Mouse (Mus musculus): Measurements from ENCODE around the gene Gpx3. TPM values are rescaled to one million over a fixed set of nuclear protein-coding genes. Genes with fewer than 3 reads are reported as not detected.
A peak's percentile ranks its signal among the peaks of the same experiment; 100 is the strongest.
"Not testable (repeated sequence)": the region's sequence is repeated elsewhere in the genome, so short reads cannot be mapped to it uniquely, and the experiment has no call there.

Gpx3 gene
- polyA plus RNA-seq, 1 experiment from 2014 or later = 114 TPM

GRCm38 (mm10) chr11:54953993-54954446, 51.8 kb downstream of the Gpx3 start:
- peak; percentile 13 for DNase-seq (ENCODE audit: low spot score)
- no peak overlapping the region for H3K4me3 ChIP-seq (ENCODE audit: low read depth, low read length)
- H3K9ac ChIP-seq (ENCODE audit: low read depth, low read length) = no peak overlapping the region
- no peaks in the 10 kb centered on the region for H3K27me3 ChIP-seq (ENCODE audit: control insufficient read depth, insufficient read depth, low read length)
- H3K27ac ChIP-seq (ENCODE audit: low read depth, low read length) = no peak overlapping the region; the same call in 1 of the 2 replicates
- H3K9me3 ChIP-seq (ENCODE audit: control insufficient read depth, low read length) = no peaks in the 10 kb centered on the region
- H3K4me1 ChIP-seq (replicated peaks; ENCODE audit: control insufficient read depth, insufficient read depth, low read length) = no peaks in the 10 kb centered on the region; the same call in 1 of the 2 replicates
- no peak overlapping the region for H3K4me2 ChIP-seq (replicated peaks; ENCODE audit: low read depth, low read length)
- WGBS = 37% methylated on average over 9 of the region's 9 CpGs
- no peak for ATAC-seq (ENCODE audit: low FRiP score)
- no peaks in the 10 kb centered on the region for H3K36me3 ChIP-seq (ENCODE audit: control insufficient read depth, insufficient read depth, low read length)

- Histone ChIP-seq H3K27me3 (ENCODE audit: control insufficient read depth, insufficient read depth, low read length) (no peaks in the 10 kb centered on the region), H3K9me3 (ENCODE audit: control insufficient read depth, low read length) (no peaks in the 10 kb centered on the region), H3K36me3 (ENCODE audit: control insufficient read depth, insufficient read depth, low read length) (no peaks in the 10 kb centered on the region), H3K9ac (ENCODE audit: low read depth, low read length) (no peak overlapping the region), H3K4me1 (replicated peaks; ENCODE audit: control insufficient read depth, insufficient read depth, low read length) (no peaks in the 10 kb centered on the region; the same call in 1 of the 2 replicates), H3K4me3 (ENCODE audit: low read depth, low read length) (no peak overlapping the region), H3K27ac (ENCODE audit: low read depth, low read length) (no peak overlapping the region; the same call in 1 of the 2 replicates), H3K4me2 (replicated peaks; ENCODE audit: low read depth, low read length) (no peak overlapping the region)
- ATAC-seq (ENCODE audit: low FRiP score) = no peak
- WGBS = 87% methylated on average over 8 of the region's 8 CpGs
- DNase-seq (ENCODE audit: low spot score) = no peak
These were observed 52.5 kb downstream of the Gpx3 start for GRCm38 (mm10) chr11:54954716-54955115.

GRCm38 (mm10) chr11:54955400-54955734, 53.1 kb downstream of the Gpx3 start:
- peak overlapping the region; percentile 65 for H3K9ac ChIP-seq (ENCODE audit: low read depth, low read length)
- 47% methylated on average over 10 of the region's 10 CpGs for WGBS
- H3K27ac ChIP-seq (ENCODE audit: low read depth, low read length) = peak overlapping the region; percentile 75; the same call in 1 of the 2 replicates

GRCm38 (mm10) chr11:54955735-54956480, 53.7 kb downstream of the Gpx3 start:
- H3K9ac ChIP-seq (ENCODE audit: low read depth, low read length) = peak overlapping the region; percentile 65
- under 1% methylated on average over 59 of the region's 59 CpGs for WGBS

More at GRCm38 (mm10) chr11:54955400-54955734, 53.1 kb downstream of the Gpx3 start:
- H3K4me3 ChIP-seq (ENCODE audit: low read depth, low read length) = peak overlapping the region; percentile 58
- not testable (repeated sequence) for H3K36me3 ChIP-seq (ENCODE audit: control insufficient read depth, insufficient read depth, low read length); DNase-seq (ENCODE audit: low spot score); H3K9me3 ChIP-seq (ENCODE audit: control insufficient read depth, low read length); H3K27me3 ChIP-seq (ENCODE audit: control insufficient read depth, insufficient read depth, low read length); H3K4me1 ChIP-seq (replicated peaks; ENCODE audit: control insufficient read depth, insufficient read depth, low read length); ATAC-seq (ENCODE audit: low FRiP score)
- peak overlapping the region; percentile 55 for H3K4me2 ChIP-seq (replicated peaks; ENCODE audit: low read depth, low read length)

GRCm38 (mm10) chr11:54956912-54957311, 54.7 kb downstream of the Gpx3 start:
- Histone ChIP-seq H3K4me2 (replicated peaks; ENCODE audit: low read depth, low read length) (no peak overlapping the region), H3K9me3 (ENCODE audit: control insufficient read depth, low read length) (no peaks in the 10 kb centered on the region), H3K9ac (ENCODE audit: low read depth, low read length) (no peak overlapping the region), H3K27me3 (ENCODE audit: control insufficient read depth, insufficient read depth, low read length) (no peaks in the 10 kb centered on the region), H3K36me3 (ENCODE audit: control insufficient read depth, insufficient read depth, low read length) (no peaks in the 10 kb centered on the region), H3K4me1 (replicated peaks; ENCODE audit: control insufficient read depth, insufficient read depth, low read length) (no peaks in the 10 kb centered on the region; the same call in 1 of the 2 replicates), H3K27ac (ENCODE audit: low read depth, low read length) (no peak overlapping the region), H3K4me3 (ENCODE audit: low read depth, low read length) (no peak overlapping the region)
- DNase-seq (ENCODE audit: low spot score) (no peak), ATAC-seq (ENCODE audit: low FRiP score) (no peak)
- 66% methylated on average over 7 of the region's 7 CpGs for WGBS

More at GRCm38 (mm10) chr11:54955735-54956480, 53.7 kb downstream of the Gpx3 start:
- Histone ChIP-seq H3K4me1 (replicated peaks; ENCODE audit: control insufficient read depth, insufficient read depth, low read length) (no peaks in the 10 kb centered on the region; the same call in 1 of the 2 replicates), H3K9me3 (ENCODE audit: control insufficient read depth, low read length) (no peaks in the 10 kb centered on the region), H3K27me3 (ENCODE audit: control insufficient read depth, insufficient read depth, low read length) (no peaks in the 10 kb centered on the region), H3K4me3 (ENCODE audit: low read depth, low read length) (peak overlapping the region; percentile 58), H3K36me3 (ENCODE audit: control insufficient read depth, insufficient read depth, low read length) (no peaks in the 10 kb centered on the region), H3K4me2 (replicated peaks; ENCODE audit: low read depth, low read length) (peak overlapping the region; percentile 55), H3K27ac (ENCODE audit: low read depth, low read length) (peak overlapping the region; percentile 75)
- DNase-seq (ENCODE audit: low spot score) (peak; percentile 98), ATAC-seq (ENCODE audit: low FRiP score) (peak; percentile 98)

- H3K27me3 ChIP-seq (ENCODE audit: control insufficient read depth, insufficient read depth, low read length); H3K9ac ChIP-seq (ENCODE audit: low read depth, low read length); H3K4me1 ChIP-seq (replicated peaks; ENCODE audit: control insufficient read depth, insufficient read depth, low read length); DNase-seq (ENCODE audit: low spot score); H3K27ac ChIP-seq (ENCODE audit: low read depth, low read length); H3K9me3 ChIP-seq (ENCODE audit: control insufficient read depth, low read length); H3K4me3 ChIP-seq (ENCODE audit: low read depth, low read length); ATAC-seq (ENCODE audit: low FRiP score); H3K4me2 ChIP-seq (replicated peaks; ENCODE audit: low read depth, low read length); H3K36me3 ChIP-seq (ENCODE audit: control insufficient read depth, insufficient read depth, low read length): not testable (repeated sequence)
- WGBS = 87% methylated on average over 3 of the region's 3 CpGs
These were observed 55.5 kb downstream of the Gpx3 start for GRCm38 (mm10) chr11:54957708-54958107.

- ATAC-seq (ENCODE audit: low FRiP score) (no peak), DNase-seq (ENCODE audit: low spot score) (no peak)
- H3K27ac ChIP-seq (ENCODE audit: low read depth, low read length) = no peak overlapping the region
- H3K4me1 ChIP-seq (replicated peaks; ENCODE audit: control insufficient read depth, insufficient read depth, low read length) = no peaks in the 10 kb centered on the region; the same call in 1 of the 2 replicates
- no peaks in the 10 kb centered on the region for H3K36me3 ChIP-seq (ENCODE audit: control insufficient read depth, insufficient read depth, low read length)
- no peak overlapping the region for H3K9ac ChIP-seq (ENCODE audit: low read depth, low read length)
- no peak overlapping the region for H3K4me3 ChIP-seq (ENCODE audit: low read depth, low read length)
- no peaks in the 10 kb centered on the region for H3K27me3 ChIP-seq (ENCODE audit: control insufficient read depth, insufficient read depth, low read length)
- 66% methylated on average over 3 of the region's 3 CpGs for WGBS
- H3K9me3 ChIP-seq (ENCODE audit: control insufficient read depth, low read length) = no peaks in the 10 kb centered on the region
- no peak overlapping the region for H3K4me2 ChIP-seq (replicated peaks; ENCODE audit: low read depth, low read length)
These were observed 56.4 kb downstream of the Gpx3 start for GRCm38 (mm10) chr11:54958571-54959073.
